Mouse (Mus musculus): Measurements from ENCODE around the gene Dffa. TPM values are rescaled to one million over a fixed set of nuclear protein-coding genes. Genes with fewer than 3 reads are reported as not detected.
"Not testable (repeated sequence)": the region's sequence is repeated elsewhere in the genome, so short reads cannot be mapped to it uniquely, and the experiment has no call there.

The Dffa gene
- polyA plus RNA-seq, 1 experiment from 2014 or later = 30.2 TPM

DNA sequence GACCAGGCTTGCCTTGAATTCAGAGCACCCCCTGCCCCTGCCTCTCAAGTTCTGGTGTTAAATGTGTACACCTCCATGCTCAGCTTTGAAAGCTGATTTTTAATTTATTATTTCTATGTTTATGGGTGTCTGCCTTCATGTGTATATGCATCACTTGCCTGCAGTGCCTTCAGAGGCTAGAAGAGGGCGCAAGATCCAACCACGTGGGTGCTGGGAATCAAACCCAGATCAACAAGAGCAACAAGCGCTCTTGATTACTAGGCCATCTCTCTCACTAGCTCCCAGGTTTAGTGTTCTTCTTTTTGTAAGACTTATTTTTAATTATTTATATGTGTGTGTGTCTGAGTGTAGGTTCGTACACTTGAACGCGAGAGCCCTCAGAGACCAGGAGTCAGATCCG lies 50.9 kb downstream of the Dffa start:
- H3K4me2 ChIP-seq (replicated peaks) = no peak overlapping the region
- H3K27ac ChIP-seq = no peak overlapping the region
- H3K9ac ChIP-seq = no peak overlapping the region
- no peaks in the 10 kb centered on the region for H3K27me3 ChIP-seq
- H3K36me3 ChIP-seq = peaks cover 99% of the 10 kb centered on the region
- WGBS = 97% methylated on average over 7 of the region's 7 CpGs
- no peaks in the 10 kb centered on the region for H3K4me1 ChIP-seq
- no peak for ATAC-seq (ENCODE audit: low FRiP score)
- H3K9me3 ChIP-seq (replicated peaks) = no peaks in the 10 kb centered on the region
- no peak overlapping the region for H3K4me3 ChIP-seq

DNA sequence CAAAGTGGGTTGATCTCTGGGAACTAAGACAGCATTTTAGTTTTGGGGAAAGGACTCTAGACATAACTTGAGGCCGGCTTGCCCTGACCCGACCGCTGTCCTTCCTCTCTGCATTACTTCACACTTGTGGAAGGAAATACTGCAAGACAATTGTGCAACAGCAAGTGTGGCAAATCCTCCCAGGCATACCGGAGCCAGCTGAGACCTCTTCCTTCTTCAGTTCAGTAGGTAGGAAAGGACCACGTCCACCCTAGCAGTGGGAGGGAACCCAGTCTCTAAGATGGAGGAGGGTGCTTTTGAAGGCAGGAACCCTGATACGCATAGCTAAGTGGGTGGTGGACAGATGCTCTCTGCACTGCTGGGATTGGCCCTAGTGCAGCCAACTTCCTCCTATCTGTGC lies 51.8 kb downstream of the Dffa start:
- 94% methylated on average over 6 of the region's 6 CpGs for WGBS
- H3K36me3 ChIP-seq = peaks cover 99% of the 10 kb centered on the region
- H3K4me3 ChIP-seq = no peak overlapping the region

DNA sequence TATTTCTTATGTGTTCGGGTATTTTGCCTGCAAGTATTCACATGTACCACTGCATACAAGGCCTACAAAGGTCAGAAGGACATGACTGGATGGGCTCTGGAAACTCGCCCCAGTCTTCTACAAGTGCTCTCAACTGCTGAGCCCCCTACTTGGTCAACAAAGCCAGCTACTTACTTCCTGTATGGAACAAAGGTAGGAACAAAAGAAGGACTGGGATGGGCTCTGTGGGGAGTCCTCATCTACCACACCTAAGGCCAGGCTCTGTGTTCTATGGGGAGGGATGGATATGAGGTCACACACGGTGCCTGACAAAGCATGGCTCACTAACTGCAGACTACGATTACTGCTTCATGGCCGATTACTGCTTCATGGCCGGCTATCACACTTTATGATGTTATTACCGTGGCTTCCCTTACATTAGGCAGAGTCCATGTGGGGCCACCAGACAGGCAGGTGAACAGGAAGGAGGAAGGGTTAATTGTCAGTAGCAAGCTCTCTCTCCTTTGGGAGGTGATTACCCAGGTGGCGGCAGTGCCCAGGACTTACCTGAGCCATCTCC lies 53.5 kb downstream of the Dffa start:
- Histone ChIP-seq H3K36me3 (peaks cover 98% of the 10 kb centered on the region), H3K27ac (no peak overlapping the region), H3K9ac (no peak overlapping the region), H3K4me3 (no peak overlapping the region), H3K4me2 (replicated peaks) (no peak overlapping the region), H3K9me3 (replicated peaks) (no peaks in the 10 kb centered on the region), H3K27me3 (no peaks in the 10 kb centered on the region), H3K4me1 (no peaks in the 10 kb centered on the region)
- ATAC-seq (ENCODE audit: low FRiP score) = no peak
- WGBS = 92% methylated on average over 8 of the region's 8 CpGs

More for the DNA sequence above, 51.8 kb downstream of the Dffa start:
- no peak overlapping the region for H3K27ac ChIP-seq
- no peak overlapping the region for H3K4me2 ChIP-seq (replicated peaks)
- no peaks in the 10 kb centered on the region for H3K27me3 ChIP-seq
- H3K9me3 ChIP-seq (replicated peaks) = no peaks in the 10 kb centered on the region
- no peak overlapping the region for H3K9ac ChIP-seq
- ATAC-seq (ENCODE audit: low FRiP score) = no peak
- no peaks in the 10 kb centered on the region for H3K4me1 ChIP-seq

DNA sequence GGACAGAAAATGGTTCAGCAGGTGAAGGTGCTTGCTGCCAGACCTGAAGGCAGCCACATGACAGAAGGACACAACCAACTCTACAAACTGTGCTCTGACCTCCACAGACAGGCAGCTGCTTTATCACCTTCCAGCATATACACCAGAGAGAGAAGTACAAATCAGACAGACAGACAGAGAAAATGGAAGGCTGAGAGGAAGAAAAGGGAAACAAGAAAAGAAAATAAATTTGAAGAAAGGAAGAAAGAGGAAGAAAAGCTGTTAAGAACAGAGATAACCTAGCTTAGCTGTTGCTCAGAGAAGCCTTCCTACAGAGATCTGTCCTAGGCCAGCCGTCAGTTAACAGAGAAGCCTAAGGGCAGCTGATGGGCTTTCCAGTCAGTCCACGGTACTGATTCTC lies 55.3 kb downstream of the Dffa start:
- Histone ChIP-seq H3K4me1 (no peaks in the 10 kb centered on the region; the same call in 1 of the 2 replicates), H3K4me3 (no peak overlapping the region), H3K27me3 (no peaks in the 10 kb centered on the region), H3K9me3 (replicated peaks) (no peaks in the 10 kb centered on the region), H3K4me2 (replicated peaks) (no peak overlapping the region), H3K27ac (no peak overlapping the region), H3K36me3 (peaks cover 94% of the 10 kb centered on the region), H3K9ac (no peak overlapping the region)
- 90% methylated on average over 2 of the region's 2 CpGs for WGBS
- no peak for ATAC-seq (ENCODE audit: low FRiP score)

DNA sequence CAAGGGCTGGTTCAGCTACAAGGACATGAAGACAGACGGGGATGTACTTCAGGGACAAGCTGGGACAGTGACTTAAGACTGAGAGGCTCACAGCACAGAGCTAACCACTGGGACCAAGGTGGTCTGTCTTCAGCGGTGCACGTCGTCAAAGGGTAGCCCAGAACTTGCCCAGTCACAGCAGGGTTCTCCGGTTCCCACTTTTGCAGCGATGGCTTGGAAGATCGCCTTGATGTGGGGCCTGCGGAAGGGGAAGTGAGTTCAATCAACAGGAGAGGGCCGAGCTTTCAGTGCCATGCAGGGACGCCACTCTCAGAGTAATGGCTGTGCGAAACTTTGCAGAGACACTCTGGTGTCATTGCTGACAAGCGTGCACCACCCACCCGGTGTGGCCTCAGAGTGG lies 55.9 kb downstream of the Dffa start:
- H3K36me3 ChIP-seq = peaks cover 87% of the 10 kb centered on the region

DNA sequence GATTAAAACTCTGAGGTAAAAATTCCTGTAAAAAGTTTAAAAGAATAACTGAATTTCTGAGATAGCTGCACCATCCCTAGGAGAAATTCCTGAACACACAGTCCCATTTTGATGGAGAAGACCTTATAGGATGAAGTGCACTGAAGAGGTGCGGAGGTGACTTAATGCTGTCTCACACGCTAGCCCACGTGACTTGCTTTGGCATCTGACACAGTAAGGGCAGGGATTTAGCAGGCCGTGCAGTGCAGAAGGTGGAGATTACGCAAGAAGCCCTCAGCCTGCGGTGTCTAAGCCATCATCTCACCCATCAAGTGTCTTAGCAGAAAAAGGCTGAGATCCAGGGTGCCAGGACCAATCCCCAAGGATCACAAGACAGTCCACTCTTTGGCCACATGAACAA lies 57.2 kb downstream of the Dffa start:
- no peak overlapping the region for H3K4me2 ChIP-seq (replicated peaks)
- H3K36me3 ChIP-seq = peaks cover 74% of the 10 kb centered on the region
- H3K4me1 ChIP-seq = peaks cover 10% of the 10 kb centered on the region
- no peak overlapping the region for H3K9ac ChIP-seq
- no peaks in the 10 kb centered on the region for H3K9me3 ChIP-seq (replicated peaks)
- H3K4me3 ChIP-seq = no peak overlapping the region
- H3K27me3 ChIP-seq = no peaks in the 10 kb centered on the region
- H3K27ac ChIP-seq = no peak overlapping the region
- WGBS = 94% methylated on average over 6 of the region's 6 CpGs
- ATAC-seq (ENCODE audit: low FRiP score) = no peak

More for the DNA sequence above, 55.9 kb downstream of the Dffa start:
- Histone ChIP-seq H3K27ac (no peak overlapping the region), H3K9ac (no peak overlapping the region), H3K4me1 (no peaks in the 10 kb centered on the region; the same call in 1 of the 2 replicates), H3K4me3 (no peak overlapping the region), H3K9me3 (replicated peaks) (no peaks in the 10 kb centered on the region), H3K4me2 (replicated peaks) (no peak overlapping the region), H3K27me3 (no peaks in the 10 kb centered on the region)
- WGBS = 93% methylated on average over 13 of the region's 13 CpGs
- ATAC-seq (ENCODE audit: low FRiP score) = no peak

DNA sequence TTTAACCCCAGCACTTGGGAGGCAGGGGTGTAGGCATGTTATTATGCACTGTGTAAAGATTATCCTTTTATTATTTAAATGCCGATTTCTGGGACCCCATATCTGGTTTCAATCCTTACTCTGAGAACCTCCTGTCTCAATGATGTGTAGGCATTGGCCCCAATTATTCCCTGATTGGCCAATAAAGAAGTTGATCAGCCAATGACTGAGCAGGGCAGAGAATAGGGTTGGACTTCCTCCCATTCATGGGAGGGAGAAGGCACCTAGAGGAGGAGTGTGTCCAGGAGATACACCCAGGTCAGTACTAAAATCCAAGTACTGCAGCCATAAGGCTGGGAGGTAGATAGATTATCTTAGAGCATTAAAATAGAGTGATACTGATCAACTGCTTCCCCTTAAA lies 59.2 kb downstream of the Dffa start:
- 59% methylated on average over 1 of the region's 1 CpGs for WGBS
- Histone ChIP-seq H3K27ac (no peak overlapping the region), H3K36me3 (peaks cover 54% of the 10 kb centered on the region), H3K4me1 (peaks cover 10% of the 10 kb centered on the region), H3K9ac (no peak overlapping the region), H3K4me3 (no peak overlapping the region), H3K27me3 (no peaks in the 10 kb centered on the region), H3K4me2 (replicated peaks) (no peak overlapping the region), H3K9me3 (replicated peaks) (no peaks in the 10 kb centered on the region)
- ATAC-seq (ENCODE audit: low FRiP score) = no peak

DNA sequence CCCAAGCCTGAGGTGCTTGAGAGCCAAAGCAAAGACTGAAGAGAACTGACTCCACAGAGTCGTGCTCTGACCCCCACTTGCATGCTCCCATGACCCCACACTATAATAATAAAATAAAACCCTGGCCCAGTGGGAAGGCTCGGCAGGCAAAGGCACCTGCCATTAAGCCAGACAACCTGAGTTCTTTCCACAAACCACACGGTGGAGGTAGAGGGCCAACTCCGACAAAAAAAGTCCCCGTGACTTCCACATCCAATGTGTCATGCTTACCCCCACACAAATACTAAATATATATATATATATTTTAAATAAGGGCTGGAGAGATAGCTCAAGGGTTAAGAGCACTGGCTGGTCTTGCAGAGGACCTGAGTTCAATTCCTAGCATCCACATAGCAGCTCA lies 60.2 kb downstream of the Dffa start:
- Histone ChIP-seq H3K4me3 (no peak overlapping the region), H3K4me2 (replicated peaks) (no peak overlapping the region), H3K27me3 (no peaks in the 10 kb centered on the region), H3K27ac (no peak overlapping the region), H3K9ac (no peak overlapping the region), H3K36me3 (peaks cover 45% of the 10 kb centered on the region), H3K4me1 (peaks cover 10% of the 10 kb centered on the region), H3K9me3 (replicated peaks) (no peaks in the 10 kb centered on the region)
- WGBS = 68% methylated on average over 5 of the region's 5 CpGs
- ATAC-seq (ENCODE audit: low FRiP score) = no peak

DNA sequence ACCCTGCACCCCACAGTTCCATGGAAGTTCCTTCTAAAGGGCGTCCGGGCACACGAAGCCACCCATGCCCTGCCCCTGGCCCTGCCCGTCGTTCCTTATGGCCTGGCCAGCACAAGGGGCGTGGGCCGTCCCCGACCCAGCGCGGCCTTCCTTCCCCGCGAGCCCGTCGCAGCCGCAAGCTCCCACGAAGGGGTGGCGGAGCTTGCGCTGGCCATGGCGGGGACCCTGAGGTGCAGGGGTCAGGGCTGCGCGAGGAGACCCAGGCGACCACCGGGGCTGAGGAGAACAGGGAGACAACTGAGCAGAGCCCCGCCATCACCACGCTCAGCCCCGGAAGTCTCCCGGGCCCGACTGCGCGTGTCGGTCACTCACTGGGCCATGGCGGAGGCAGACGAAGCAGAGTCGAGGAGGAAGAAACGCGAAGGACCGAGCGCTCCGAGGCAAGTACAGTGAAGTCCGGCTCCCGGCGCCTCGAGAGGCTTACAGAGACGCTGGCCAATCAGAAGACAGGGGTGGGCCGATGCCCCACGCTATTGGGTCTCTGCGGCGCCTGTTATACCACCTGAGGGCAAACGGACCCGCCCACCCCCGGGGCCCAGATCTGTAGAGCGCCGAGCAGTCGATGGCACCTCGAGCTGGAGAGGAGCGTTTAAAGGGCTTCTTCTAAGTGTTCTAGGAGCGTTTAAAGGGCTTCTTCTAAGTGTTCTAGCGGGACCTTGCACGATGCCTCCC lies 62.4 kb downstream of the Dffa start, which contains the start of gene Pgd:
Pgd (minus strand) TSS at position 557 of the 732 bp plus-strand sequence.
- WGBS = under 1% methylated on average over 59 of the region's 59 CpGs
- Histone ChIP-seq H3K4me3 (peak within 1 kb of the TSS; percentile 97), H3K4me1 (peaks cover 10% of the 10 kb centered on the region), H3K36me3 (peaks cover 23% of the 10 kb centered on the region), H3K27ac (peak within 1 kb of the TSS; percentile 80), H3K9me3 (replicated peaks) (no peaks in the 10 kb centered on the region), H3K4me2 (replicated peaks) (peak within 1 kb of the TSS; percentile 90), H3K27me3 (no peaks in the 10 kb centered on the region), H3K9ac (peak within 1 kb of the TSS; percentile 91)
- peak; percentile 99 for ATAC-seq (ENCODE audit: low FRiP score)

DNA sequence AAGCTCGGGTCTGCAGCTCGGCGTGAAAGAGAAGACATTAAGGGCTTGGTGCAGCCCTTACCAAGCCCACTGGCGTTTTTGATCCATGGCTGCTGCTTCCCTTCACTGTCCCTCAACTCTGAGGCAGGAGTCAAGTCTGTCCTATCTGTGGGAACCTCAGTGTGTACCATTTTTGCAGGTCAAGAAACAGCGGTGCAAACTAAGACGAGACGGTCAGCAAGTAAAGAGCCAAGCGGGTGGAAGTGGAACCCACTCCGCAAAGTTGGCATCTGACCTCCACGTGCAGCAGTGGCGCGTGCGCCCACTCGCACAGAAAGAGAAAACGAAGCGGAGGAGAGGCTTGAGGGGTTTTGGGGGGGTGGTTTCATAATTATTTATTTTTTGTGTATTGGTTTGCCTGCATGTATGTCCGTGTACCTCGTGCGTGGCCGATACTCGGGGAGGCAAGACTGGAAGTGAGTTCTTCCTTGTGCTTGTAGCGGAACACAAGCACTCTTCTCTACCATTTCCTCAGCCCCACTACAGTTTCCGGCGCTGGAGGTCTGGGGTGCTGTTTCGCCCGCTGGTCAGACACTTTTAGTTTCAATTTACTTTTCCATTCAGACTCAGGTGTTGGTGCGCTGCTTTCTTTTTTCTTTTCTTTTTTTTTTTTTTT lies 63.1 kb downstream of the Dffa start:
- Histone ChIP-seq H3K4me3 (peak overlapping the region; percentile 97), H3K36me3 (peaks cover 16% of the 10 kb centered on the region), H3K27me3 (no peaks in the 10 kb centered on the region), H3K9me3 (replicated peaks) (no peaks in the 10 kb centered on the region), H3K4me2 (replicated peaks) (peak overlapping the region; percentile 90), H3K27ac (peak overlapping the region; percentile 74; the same call in 1 of the 2 replicates), H3K9ac (peak overlapping the region; percentile 91), H3K4me1 (peaks cover 10% of the 10 kb centered on the region)
- ATAC-seq (ENCODE audit: low FRiP score) = peak; percentile 76
- 1% methylated on average over 27 of the region's 27 CpGs for WGBS

DNA sequence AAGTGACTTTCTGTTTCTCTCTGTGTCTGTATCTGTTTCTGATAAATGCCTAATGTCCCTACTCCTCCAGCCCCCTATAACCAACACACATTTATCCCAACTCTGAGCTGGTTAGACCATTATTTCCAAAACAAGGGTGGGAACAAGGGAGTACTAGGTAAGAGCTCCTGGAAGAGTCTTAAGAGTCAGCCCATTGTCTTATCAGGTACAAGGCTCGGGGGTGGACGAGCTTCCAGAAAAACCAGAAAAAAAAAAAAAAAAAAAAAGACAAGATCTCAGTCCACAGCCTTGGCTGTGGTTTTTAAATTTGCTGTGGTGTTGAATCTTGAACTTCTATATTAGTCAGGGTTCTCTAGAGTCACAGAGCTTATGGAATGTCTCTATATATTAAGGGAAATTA lies 64.1 kb downstream of the Dffa start:
- no peak overlapping the region for H3K4me3 ChIP-seq
- H3K4me2 ChIP-seq (replicated peaks) = no peak overlapping the region
- H3K36me3 ChIP-seq = peaks cover 7% of the 10 kb centered on the region; the same call in 1 of the 2 replicates
- H3K9me3 ChIP-seq (replicated peaks) = no peaks in the 10 kb centered on the region
- peaks cover 10% of the 10 kb centered on the region for H3K4me1 ChIP-seq
- 84% methylated on average over 2 of the region's 2 CpGs for WGBS
- H3K27me3 ChIP-seq = no peaks in the 10 kb centered on the region
- ATAC-seq (ENCODE audit: low FRiP score) = no peak
- H3K27ac ChIP-seq = no peak overlapping the region
- H3K9ac ChIP-seq = no peak overlapping the region

DNA sequence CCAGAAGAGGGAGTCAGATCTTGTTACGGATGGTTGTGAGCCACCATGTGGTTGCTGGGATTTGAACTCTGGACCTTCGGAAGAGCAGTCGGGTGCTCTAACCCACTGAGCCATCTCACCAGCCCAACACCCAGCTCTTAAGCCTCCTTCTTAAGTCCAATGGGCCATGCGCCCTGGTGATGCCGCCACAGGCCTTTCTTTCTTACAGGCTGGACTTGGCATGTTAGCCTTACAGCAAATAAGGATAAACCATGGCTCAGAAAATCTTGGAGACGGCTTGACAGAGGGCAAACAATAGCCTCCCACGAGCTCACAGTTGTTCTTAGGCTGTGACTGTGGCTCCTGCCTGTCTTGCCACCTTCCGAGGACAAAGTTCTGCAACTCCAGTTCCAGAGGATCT lies 66.0 kb downstream of the Dffa start:
- 84% methylated on average over 7 of the region's 8 CpGs for WGBS
- not testable (repeated sequence) for H3K4me3 ChIP-seq; H3K27ac ChIP-seq; H3K36me3 ChIP-seq; H3K9ac ChIP-seq; H3K9me3 ChIP-seq (replicated peaks); H3K27me3 ChIP-seq; ATAC-seq (ENCODE audit: low FRiP score); H3K4me2 ChIP-seq (replicated peaks)
- peaks cover 14% of the 10 kb centered on the region for H3K4me1 ChIP-seq

All from hindbrain, embryonic 12.5 days (tissue).